Mouse (Mus musculus): ENCODE results near the gene Peli2. TPM values are rescaled to one million over a fixed set of nuclear protein-coding genes. Genes with fewer than 3 reads are reported as not detected.

The Peli2 gene
- polyA plus RNA-seq, 1 experiment, result 18.7 TPM

DNA sequence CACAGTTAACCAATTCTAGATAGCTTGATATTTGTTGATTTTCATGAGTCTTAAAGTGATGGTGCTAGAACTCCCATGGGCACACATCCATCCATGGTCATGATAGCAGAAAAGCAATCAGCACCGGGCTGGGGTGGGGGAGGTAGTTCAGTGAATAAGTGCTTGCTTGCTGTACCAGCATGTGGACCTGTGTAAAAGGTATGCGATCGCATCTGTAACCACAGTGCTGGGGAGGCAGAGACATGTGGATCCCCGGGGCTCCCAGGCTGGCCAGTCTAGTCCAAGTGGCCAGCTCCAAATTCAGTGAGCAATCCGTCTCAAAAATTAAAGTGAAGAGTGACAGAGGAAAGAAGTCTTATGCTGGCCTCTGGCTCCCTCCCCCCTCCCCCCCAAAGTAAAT is 3.4 kb downstream of the Peli2 start:
- 74% methylated on average over 5 of the region's 5 CpGs for WGBS
- TF ChIP-seq POLR2A (IDR thresholded peaks at IDR 0.05; ENCODE audit: borderline replicate concordance, extremely low read depth, low read depth, low read length) (no peak), CTCF (IDR thresholded peaks at IDR 0.05; ENCODE audit: insufficient read depth, low read length) (no peak)
- peaks cover 8% of the 10 kb centered on the region for H3K4me1 ChIP-seq (ENCODE audit: control insufficient read depth, insufficient read depth, low read length)
- no peak overlapping the region for H3K4me3 ChIP-seq (replicated peaks; ENCODE audit: extremely low read depth, low read depth, low read length)
- no peak for DNase-seq

DNA sequence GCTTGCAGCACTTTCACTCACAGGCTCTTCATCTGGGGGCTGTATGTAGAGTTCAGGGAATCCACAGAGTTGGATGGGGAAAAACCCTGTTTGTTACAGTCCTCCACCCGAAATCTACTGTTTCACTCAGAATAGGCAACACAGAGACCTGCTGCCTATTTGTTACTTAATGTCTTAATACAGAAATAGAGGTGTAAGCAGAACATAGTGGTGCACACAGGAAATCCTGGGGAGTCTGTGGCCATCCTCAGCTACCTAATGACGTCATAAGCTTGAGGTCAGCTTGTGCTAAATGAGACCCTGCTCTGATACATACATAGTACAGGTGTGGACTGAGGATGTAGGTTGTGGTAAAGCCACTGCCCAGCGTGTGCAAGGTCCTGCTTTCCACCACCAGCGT is 4.2 kb downstream of the Peli2 start:
- TF ChIP-seq CTCF (IDR thresholded peaks at IDR 0.05; ENCODE audit: insufficient read depth, low read length) (no peak), POLR2A (IDR thresholded peaks at IDR 0.05; ENCODE audit: borderline replicate concordance, extremely low read depth, low read depth, low read length) (no peak)
- 53% methylated on average over 4 of the region's 4 CpGs for WGBS
- DNase-seq, result no peak

DNA sequence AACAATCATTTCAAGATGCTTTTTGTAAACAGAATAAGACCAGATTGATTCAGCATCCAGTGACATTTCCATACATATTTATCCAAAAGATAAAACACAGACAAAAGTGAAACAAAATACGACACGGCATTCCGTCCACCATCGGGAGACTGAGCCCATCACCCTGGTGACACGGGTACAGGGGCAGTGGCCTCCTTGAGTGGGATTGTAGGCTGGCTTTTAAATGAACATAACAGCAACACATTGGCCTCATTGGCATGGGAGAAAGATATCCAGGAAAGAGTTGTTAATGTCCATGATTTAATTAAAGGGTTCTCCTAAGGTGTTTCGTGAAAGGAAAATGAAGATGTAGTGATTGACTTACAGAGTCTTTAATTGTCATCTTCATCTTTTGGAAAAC is 5.3 kb downstream of the Peli2 start:
- WGBS, result 79% methylated on average over 6 of the region's 6 CpGs
- Histone ChIP-seq H3K4me3 (replicated peaks; ENCODE audit: extremely low read depth, low read depth, low read length) (no peak overlapping the region), H3K4me1 (ENCODE audit: control insufficient read depth, insufficient read depth, low read length) (peaks cover 8% of the 10 kb centered on the region)
- no peak for TF ChIP-seq POLR2A (IDR thresholded peaks at IDR 0.05; ENCODE audit: borderline replicate concordance, extremely low read depth, low read depth, low read length)
- no peak for TF ChIP-seq CTCF (IDR thresholded peaks at IDR 0.05; ENCODE audit: insufficient read depth, low read length)
- DNase-seq, result no peak

More for the DNA sequence above, 4.2 kb downstream of the Peli2 start:
- Histone ChIP-seq H3K4me1 (ENCODE audit: control insufficient read depth, insufficient read depth, low read length) (peaks cover 8% of the 10 kb centered on the region), H3K4me3 (replicated peaks; ENCODE audit: extremely low read depth, low read depth, low read length) (no peak overlapping the region)

DNA sequence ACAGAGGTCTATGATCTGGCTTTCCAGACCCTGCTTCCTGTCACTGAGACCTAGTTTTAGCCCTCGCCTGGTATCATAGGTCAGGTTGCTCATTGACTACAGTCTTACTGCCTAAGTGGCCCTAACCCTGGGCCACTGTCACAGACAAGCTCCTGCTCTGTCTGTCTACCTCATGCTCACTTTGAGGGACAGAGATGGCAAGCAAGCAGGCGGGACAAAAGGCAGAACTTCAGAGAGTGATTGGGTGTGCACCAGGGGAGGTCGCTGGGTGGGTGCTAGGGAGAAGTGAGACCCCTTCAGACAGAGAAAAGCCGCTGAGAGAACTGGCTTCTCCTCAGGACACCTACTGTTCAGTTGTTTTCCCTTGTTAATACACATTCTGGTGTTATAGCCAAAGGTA is 6.3 kb downstream of the Peli2 start:
- TF ChIP-seq CTCF (IDR thresholded peaks at IDR 0.05; ENCODE audit: insufficient read depth, low read length), result no peak
- no peak for TF ChIP-seq POLR2A (IDR thresholded peaks at IDR 0.05; ENCODE audit: borderline replicate concordance, extremely low read depth, low read depth, low read length)
- 92% methylated on average over 4 of the region's 4 CpGs for WGBS
- peaks cover 16% of the 10 kb centered on the region for H3K4me1 ChIP-seq (ENCODE audit: control insufficient read depth, insufficient read depth, low read length)
- H3K4me3 ChIP-seq (replicated peaks; ENCODE audit: extremely low read depth, low read depth, low read length), result no peak overlapping the region
- DNase-seq, result no peak

DNA sequence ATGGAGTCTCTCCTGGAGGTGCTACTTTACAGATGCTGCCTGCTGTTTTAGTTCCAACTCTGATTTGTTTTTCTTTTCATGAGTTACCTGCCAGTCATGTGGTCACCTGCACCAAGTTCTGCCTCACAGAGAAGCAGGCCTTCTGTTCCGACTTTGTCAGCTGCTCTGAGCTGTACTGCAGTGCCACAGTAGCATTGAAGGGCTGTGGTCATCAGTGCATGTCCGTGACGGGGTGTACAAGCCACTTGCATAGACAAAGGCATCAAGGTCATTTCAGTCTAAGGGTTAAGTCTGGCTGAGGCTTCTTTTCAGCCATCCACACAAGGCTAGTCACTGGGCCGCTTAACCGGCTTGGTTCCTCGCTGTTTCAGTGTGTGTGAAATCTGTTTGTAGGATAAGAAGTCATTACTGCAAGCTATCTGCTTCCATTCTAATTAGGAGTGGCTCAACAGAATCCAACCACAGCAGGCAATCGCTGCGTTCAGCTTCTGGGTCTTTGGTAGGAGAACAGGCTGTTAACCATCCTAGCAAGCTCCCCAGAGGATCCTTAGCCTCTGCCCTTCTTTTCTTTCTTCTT is 7.1 kb downstream of the Peli2 start:
- peaks cover 18% of the 10 kb centered on the region for H3K4me1 ChIP-seq (ENCODE audit: control insufficient read depth, insufficient read depth, low read length)
- no peak for TF ChIP-seq POLR2A (IDR thresholded peaks at IDR 0.05; ENCODE audit: borderline replicate concordance, extremely low read depth, low read depth, low read length)
- TF ChIP-seq CTCF (IDR thresholded peaks at IDR 0.05; ENCODE audit: insufficient read depth, low read length), result no peak
- DNase-seq, result no peak
- no peak overlapping the region for H3K4me3 ChIP-seq (replicated peaks; ENCODE audit: extremely low read depth, low read depth, low read length)
- 82% methylated on average over 8 of the region's 8 CpGs for WGBS

DNA sequence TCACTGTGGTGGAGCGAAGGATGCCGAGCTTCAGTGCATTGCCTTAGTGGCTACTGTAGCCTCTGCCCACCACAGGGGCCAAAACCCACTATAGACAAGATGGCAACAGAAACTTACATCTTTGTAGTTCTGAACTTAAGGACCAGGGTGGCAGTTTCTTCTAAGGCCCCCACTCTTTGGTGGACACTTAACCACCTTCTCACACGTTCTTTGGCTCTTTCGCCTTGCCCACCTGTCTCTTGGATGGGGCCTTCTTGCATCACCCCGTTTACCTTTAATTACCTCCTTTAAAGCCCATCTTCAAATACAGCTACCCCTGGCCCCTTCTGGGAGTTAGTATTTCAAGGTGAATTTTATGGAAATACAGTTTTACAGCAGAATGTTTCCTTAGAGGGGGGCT is 8.1 kb downstream of the Peli2 start:
- DNase-seq, result no peak
- Histone ChIP-seq H3K4me3 (replicated peaks; ENCODE audit: extremely low read depth, low read depth, low read length) (no peak overlapping the region), H3K4me1 (ENCODE audit: control insufficient read depth, insufficient read depth, low read length) (peaks cover 19% of the 10 kb centered on the region)
- TF ChIP-seq POLR2A (IDR thresholded peaks at IDR 0.05; ENCODE audit: borderline replicate concordance, extremely low read depth, low read depth, low read length) (no peak), CTCF (IDR thresholded peaks at IDR 0.05; ENCODE audit: insufficient read depth, low read length) (no peak)
- WGBS, result 94% methylated on average over 5 of the region's 5 CpGs

DNA sequence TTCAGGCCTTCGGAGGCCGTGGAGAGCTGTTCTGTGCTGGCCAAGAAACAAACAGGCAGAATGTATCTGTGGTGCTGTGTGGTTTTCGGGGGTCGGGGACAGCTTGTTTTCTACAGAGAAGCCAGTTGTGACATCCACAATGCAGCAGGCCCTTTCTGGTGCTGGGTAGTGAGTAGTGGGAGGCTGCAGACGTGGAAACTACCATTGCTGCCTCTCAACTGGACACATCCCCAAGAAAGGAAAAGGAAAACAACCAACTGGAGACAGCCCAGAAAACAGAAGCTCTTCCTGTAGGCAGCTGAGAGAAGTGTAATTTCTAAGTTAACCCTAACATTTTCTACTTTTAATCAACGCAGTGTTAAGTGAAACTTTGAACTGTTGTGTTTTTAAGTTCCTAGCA is 9.4 kb downstream of the Peli2 start:
- Histone ChIP-seq H3K4me1 (ENCODE audit: control insufficient read depth, insufficient read depth, low read length) (peaks cover 25% of the 10 kb centered on the region), H3K4me3 (replicated peaks; ENCODE audit: extremely low read depth, low read depth, low read length) (no peak overlapping the region)
- 66% methylated on average over 6 of the region's 6 CpGs for WGBS
- no peak for TF ChIP-seq CTCF (IDR thresholded peaks at IDR 0.05; ENCODE audit: insufficient read depth, low read length)
- no peak for TF ChIP-seq POLR2A (IDR thresholded peaks at IDR 0.05; ENCODE audit: borderline replicate concordance, extremely low read depth, low read depth, low read length)
- DNase-seq, result no peak

DNA sequence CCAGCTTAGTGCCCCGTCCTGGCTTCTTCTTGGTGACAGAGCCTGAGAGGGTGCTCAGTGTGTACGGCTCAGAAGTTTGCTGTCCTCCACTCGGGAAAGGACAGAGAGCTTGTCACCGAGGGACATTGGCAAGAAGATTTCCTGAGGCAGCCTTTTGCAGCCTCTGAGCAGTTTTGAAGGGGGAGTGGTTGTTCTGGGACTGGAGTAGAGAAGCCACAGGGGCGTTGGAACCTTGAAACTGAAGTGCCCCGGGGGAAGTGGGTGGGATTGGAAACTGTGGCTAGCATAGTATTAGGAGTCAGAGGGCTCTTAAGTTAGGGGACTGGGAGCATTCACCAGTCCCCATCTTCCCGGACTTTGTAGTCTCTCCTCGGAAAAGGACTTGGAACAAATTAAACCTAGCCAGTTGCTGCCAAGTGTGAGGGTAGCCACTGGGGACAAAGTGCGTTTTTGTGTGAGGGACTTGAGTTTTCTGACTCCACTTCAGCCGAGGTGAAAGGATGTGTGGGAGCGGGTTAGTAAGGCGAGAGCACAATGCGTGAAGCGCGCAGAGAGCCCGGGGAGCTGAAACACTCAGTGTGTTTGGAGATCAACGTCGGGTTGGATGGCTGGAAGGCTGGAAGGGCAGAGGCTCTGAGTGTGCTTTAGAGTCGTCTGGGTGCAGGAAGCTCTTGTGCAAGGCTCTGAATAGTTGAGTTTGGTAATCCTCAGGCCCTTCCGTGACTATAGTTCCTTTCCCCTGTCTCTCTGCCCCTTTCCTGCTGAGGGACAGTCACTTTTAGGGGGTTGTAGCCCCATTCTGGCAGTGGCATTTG is 10.3 kb downstream of the Peli2 start:
- no peak for DNase-seq
- peaks cover 25% of the 10 kb centered on the region for H3K4me1 ChIP-seq (ENCODE audit: control insufficient read depth, insufficient read depth, low read length)
- WGBS, result 31% methylated on average over 20 of the region's 20 CpGs
- H3K4me3 ChIP-seq (replicated peaks; ENCODE audit: extremely low read depth, low read depth, low read length), result no peak overlapping the region
- TF ChIP-seq POLR2A (IDR thresholded peaks at IDR 0.05; ENCODE audit: borderline replicate concordance, extremely low read depth, low read depth, low read length) (no peak), CTCF (IDR thresholded peaks at IDR 0.05; ENCODE audit: insufficient read depth, low read length) (no peak)

DNA sequence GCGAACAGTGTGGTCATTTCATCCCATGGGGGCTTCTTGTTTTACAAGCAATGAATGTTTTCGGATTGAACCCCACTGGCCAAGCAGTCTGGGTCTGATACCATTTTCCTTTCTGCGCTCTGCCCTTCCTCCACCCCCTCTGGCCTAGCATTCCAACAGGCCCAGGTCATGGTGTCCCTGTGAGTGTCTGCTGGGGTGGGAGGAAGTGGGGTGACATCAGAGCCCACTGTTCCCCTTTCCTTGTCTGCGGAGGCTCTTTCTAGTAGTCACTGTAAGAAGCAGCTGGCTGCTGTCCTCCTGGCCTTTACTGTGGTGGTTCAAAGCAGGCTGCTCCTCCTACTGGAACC is 10.9 kb downstream of the Peli2 start:
- WGBS, result 50% methylated on average over 4 of the region's 4 CpGs
- Histone ChIP-seq H3K4me3 (replicated peaks; ENCODE audit: extremely low read depth, low read depth, low read length) (no peak overlapping the region), H3K4me1 (ENCODE audit: control insufficient read depth, insufficient read depth, low read length) (peaks cover 25% of the 10 kb centered on the region)
- no peak for TF ChIP-seq CTCF (IDR thresholded peaks at IDR 0.05; ENCODE audit: insufficient read depth, low read length)
- TF ChIP-seq POLR2A (IDR thresholded peaks at IDR 0.05; ENCODE audit: borderline replicate concordance, extremely low read depth, low read depth, low read length), result no peak
- no peak for DNase-seq

DNA sequence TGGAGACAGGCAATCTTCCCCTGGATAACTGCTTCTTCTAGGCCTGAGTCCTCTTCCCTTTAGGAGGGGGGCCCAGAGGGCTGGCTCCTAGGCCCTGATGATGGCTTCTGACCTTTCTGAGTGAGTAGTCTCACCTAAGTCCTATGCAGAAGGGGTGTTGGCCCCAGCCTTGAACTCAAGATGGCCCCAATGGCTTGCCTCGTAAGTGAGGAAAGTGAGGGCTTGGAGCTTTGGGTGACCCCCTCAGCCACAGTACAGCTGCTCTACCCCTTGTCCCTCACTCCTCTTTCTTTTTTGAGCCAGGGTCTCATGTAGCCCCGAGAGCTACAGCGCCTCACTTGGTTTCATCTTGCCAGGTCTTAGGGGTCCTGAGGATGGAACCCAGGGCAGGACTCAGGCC is 11.6 kb downstream of the Peli2 start:
- no peak overlapping the region for H3K4me3 ChIP-seq (replicated peaks; ENCODE audit: extremely low read depth, low read depth, low read length)
- WGBS, result 87% methylated on average over 3 of the region's 3 CpGs
- peaks cover 22% of the 10 kb centered on the region for H3K4me1 ChIP-seq (ENCODE audit: control insufficient read depth, insufficient read depth, low read length)
- TF ChIP-seq POLR2A (IDR thresholded peaks at IDR 0.05; ENCODE audit: borderline replicate concordance, extremely low read depth, low read depth, low read length) (no peak), CTCF (IDR thresholded peaks at IDR 0.05; ENCODE audit: insufficient read depth, low read length) (no peak)
- DNase-seq, result no peak
